Mouse (Mus musculus) kidney, embryonic 16.5 days (tissue): ENCODE measurements at regions not wholly inside any gene's neighbourhood (a gene's known extent, or its start where the extent isn't known, plus 50 kb on each side); places are given as distances from the start of the nearest gene placed in this dataset.

Experiments used
- ATAC-seq: fragments of 200-750 bp; cut with Nextera tagmentation; 2 replicates; pipeline ENCODE4 v1.8.0; 2017; ENCODE audit warnings: moderate TSS enrichment; ENCODE audit not compliant: low FRiP score, low TSS enrichment
- H3K27ac ChIP-seq: fragments of 300-500 bp; sonication (generic); 2 replicates; pipeline ENCODE4 v1.5.1; 2014; ENCODE audit warnings: low read length
- H3K27me3 ChIP-seq: fragments of 300-500 bp; sonication (generic); 2 replicates; pipeline ENCODE4 v1.6.1; 2014; ENCODE audit warnings: low read length, control low read depth, mixed read lengths; ENCODE audit not compliant: insufficient read depth
- H3K36me3 ChIP-seq: fragments of 300-500 bp; sonication (generic); 2 replicates; pipeline ENCODE4 v1.6.1; 2014; ENCODE audit warnings: low read length, control low read depth, mixed read lengths; ENCODE audit not compliant: insufficient read depth
- H3K4me1 ChIP-seq: fragments of 300-500 bp; sonication (generic); 2 replicates; pipeline ENCODE4 v1.6.1; 2014; ENCODE audit warnings: low read length, control low read depth, mixed read lengths; ENCODE audit not compliant: insufficient read depth
- H3K4me2 ChIP-seq: fragments of 300-500 bp; sonication (generic); replicated peaks from 2 replicates; pipeline ENCODE4 v1.6.1; 2014; ENCODE audit warnings: low read depth, low read length
- H3K4me3 ChIP-seq: fragments of 300-500 bp; sonication (generic); 2 replicates; pipeline ENCODE4 v1.5.1; 2014; ENCODE audit warnings: mild to moderate bottlenecking, low read length
- H3K9ac ChIP-seq: fragments of 300-500 bp; sonication (generic); replicated peaks from 2 replicates; pipeline ENCODE4 v1.6.1; 2014; ENCODE audit warnings: low read length
- H3K9me3 ChIP-seq: fragments of 300-500 bp; sonication (generic); 2 replicates; pipeline ENCODE4 v1.6.1; 2016; ENCODE audit warnings: low read length, control low read depth
- WGBS: fragments of 180-500 bp; shearing (Covaris S2); extraction: QIAGEN DNeasy Blood & Tissue Kit; methylation state at CpG from one replicate; pipeline ENCODE4 v1.1.7; 2014; 5-methylcytosine and 5-hydroxymethylcytosine counted together

DNA sequence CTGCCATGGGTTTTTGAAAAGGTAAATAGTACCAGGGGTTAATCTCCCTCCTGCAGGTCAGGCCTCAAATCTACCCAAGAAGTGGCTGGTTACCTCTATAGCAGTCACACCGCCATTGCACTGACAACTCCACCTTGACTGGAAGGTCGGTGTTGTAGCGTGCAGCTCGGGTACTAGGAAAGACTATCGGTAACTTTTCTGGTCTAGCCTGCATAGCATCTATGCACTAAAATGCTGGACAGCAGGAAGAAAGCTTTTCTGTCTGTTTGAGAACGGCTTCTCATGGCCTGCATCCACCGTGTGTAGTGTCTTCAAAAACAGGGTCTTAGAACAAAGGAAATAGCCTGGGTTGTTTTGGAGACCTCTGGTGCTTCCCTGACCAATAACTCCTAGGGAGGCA lies 88.8 kb downstream of the Bms1 start:
- no peaks in the 10 kb centered on the region for H3K27me3 ChIP-seq
- no peaks in the 10 kb centered on the region for H3K36me3 ChIP-seq
- no peak overlapping the region for H3K9ac ChIP-seq
- H3K27ac ChIP-seq: no peak overlapping the region
- 91% methylated on average over 7 of the region's 7 CpGs for WGBS
- H3K9me3 ChIP-seq: no peaks in the 10 kb centered on the region
- no peak overlapping the region for H3K4me3 ChIP-seq
- H3K4me1 ChIP-seq: no peaks in the 10 kb centered on the region
- ATAC-seq: no peak
- no peak overlapping the region for H3K4me2 ChIP-seq

DNA sequence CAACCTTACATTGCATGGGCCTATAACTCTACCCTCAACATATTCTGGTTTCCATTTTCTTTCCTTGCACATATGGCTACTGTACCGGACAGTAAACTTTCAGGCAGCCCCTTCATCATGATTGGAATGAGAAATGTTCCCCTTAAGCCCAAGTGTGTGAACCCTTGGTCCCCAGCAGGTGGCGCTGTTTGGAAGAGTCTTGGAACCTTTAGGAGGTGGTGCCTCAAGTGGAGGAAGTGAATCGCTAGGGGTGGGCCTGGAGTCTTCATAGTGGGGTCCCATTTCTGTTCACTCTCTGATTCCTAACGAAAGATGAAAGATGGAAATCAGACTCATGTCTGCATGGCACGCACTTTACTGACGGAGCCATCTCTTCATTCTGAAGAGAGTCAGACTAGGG lies 91.8 kb downstream of the Bms1 start:
- no peaks in the 10 kb centered on the region for H3K36me3 ChIP-seq
- no peak overlapping the region for H3K4me2 ChIP-seq
- 75% methylated on average over 6 of the region's 6 CpGs for WGBS
- no peak overlapping the region for H3K4me3 ChIP-seq
- H3K9me3 ChIP-seq: no peaks in the 10 kb centered on the region
- H3K27me3 ChIP-seq: no peaks in the 10 kb centered on the region
- H3K9ac ChIP-seq: no peak overlapping the region
- no peaks in the 10 kb centered on the region for H3K4me1 ChIP-seq
- no peak for ATAC-seq
- H3K27ac ChIP-seq: no peak overlapping the region

DNA sequence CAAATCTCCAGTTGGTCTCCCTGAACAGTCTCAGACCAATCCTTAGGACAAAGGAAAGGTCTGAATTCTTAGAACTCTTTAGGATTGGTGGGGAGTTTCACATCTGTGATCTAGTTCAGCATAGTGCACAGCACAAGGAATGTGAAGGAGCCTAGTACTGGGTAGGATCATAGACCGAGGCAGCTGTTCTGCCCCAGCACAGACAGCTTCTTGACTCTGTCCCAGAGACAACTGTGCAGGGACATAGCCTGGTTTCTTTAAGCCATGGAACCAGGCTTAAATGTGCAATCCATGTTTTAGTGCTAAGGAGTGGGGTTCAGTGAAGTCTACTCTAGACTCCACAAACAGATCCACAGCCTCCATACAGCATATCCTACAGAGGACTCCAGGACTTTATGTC lies 93.6 kb downstream of the Bms1 start:
- no peaks in the 10 kb centered on the region for H3K27me3 ChIP-seq
- no peaks in the 10 kb centered on the region for H3K4me1 ChIP-seq
- no peak overlapping the region for H3K4me3 ChIP-seq
- WGBS: 96% methylated on average over 1 of the region's 1 CpGs
- no peak overlapping the region for H3K4me2 ChIP-seq
- ATAC-seq: no peak
- no peak overlapping the region for H3K9ac ChIP-seq
- no peaks in the 10 kb centered on the region for H3K9me3 ChIP-seq
- H3K36me3 ChIP-seq: no peaks in the 10 kb centered on the region
- no peak overlapping the region for H3K27ac ChIP-seq

DNA sequence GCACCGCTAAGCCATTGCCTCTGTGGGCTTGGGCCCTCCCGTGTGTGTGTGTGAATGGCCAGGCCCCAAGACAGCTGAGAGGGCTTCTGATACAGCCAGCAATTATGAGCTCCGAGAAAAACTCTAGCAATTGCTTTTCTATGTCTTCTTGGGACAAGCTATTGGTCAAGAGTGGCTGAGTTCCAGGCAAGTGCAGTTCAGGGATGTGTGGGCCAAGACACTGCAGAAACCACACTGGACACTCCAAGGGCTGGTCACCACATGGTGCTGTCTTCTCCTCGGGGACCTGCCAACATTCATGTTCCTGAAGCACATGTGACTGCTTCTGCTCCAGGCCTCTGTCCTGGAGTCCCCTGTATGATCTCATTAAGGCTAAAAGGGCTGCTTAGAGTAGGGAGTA lies 94.7 kb downstream of the Bms1 start:
- Histone ChIP-seq H3K4me3 (no peak overlapping the region), H3K4me2 (no peak overlapping the region), H3K4me1 (no peaks in the 10 kb centered on the region), H3K27ac (no peak overlapping the region), H3K36me3 (no peaks in the 10 kb centered on the region), H3K9me3 (no peaks in the 10 kb centered on the region), H3K9ac (no peak overlapping the region), H3K27me3 (no peaks in the 10 kb centered on the region)
- 76% methylated on average over 4 of the region's 4 CpGs for WGBS
- no peak for ATAC-seq

DNA sequence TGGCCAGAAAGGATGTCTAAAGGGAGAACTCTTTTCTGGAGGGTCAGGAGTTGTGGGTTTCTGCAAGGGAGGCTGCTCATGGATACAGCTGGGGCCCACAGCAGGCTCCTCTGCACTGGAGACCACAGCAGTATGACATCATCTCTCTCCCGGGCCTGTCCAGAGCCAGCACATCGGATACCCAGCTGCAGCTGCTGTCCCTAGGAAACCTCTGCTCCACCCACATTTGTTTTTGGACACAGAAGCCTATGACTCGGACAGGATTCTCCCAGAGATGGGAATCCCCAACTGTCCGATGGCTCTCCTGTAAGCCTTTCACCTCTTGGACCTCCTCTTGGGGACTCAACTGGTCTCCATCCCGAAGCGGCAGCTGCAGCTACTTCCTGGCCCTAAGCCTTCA lies 96.2 kb downstream of the Bms1 start:
- H3K4me2 ChIP-seq: no peak overlapping the region
- no peaks in the 10 kb centered on the region for H3K27me3 ChIP-seq
- 71% methylated on average over 6 of the region's 6 CpGs for WGBS

DNA sequence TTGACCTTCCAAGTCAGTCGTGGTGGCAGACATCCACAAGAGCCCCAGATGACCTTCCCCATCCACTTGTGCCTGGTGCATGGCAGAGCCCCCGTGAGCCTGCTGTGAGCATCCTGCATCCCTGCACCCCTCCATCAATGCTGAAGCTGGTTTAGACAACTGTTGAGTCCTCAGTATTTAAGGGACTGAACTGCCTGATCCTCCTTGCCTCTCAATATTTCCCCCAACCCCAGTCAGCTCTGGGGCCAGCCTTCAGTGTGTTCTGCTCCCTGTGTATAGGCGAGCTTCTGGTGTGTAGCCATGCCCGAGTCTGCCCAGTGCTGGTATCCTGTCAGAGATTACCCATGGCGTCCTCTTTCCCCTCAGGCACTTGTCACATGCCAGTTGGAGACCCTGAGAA lies 96.6 kb downstream of the Bms1 start:
- no peak overlapping the region for H3K9ac ChIP-seq
- H3K4me1 ChIP-seq: no peaks in the 10 kb centered on the region
- no peaks in the 10 kb centered on the region for H3K27me3 ChIP-seq
- no peak overlapping the region for H3K4me3 ChIP-seq
- no peak overlapping the region for H3K27ac ChIP-seq
- H3K9me3 ChIP-seq: no peaks in the 10 kb centered on the region
- 72% methylated on average over 5 of the region's 5 CpGs for WGBS
- no peak overlapping the region for H3K4me2 ChIP-seq
- H3K36me3 ChIP-seq: no peaks in the 10 kb centered on the region
- ATAC-seq: no peak

More for the DNA sequence above, 96.2 kb downstream of the Bms1 start:
- no peak overlapping the region for H3K4me3 ChIP-seq
- H3K4me1 ChIP-seq: no peaks in the 10 kb centered on the region
- no peak overlapping the region for H3K9ac ChIP-seq
- H3K36me3 ChIP-seq: no peaks in the 10 kb centered on the region
- no peak for ATAC-seq
- no peaks in the 10 kb centered on the region for H3K9me3 ChIP-seq
- no peak overlapping the region for H3K27ac ChIP-seq

DNA sequence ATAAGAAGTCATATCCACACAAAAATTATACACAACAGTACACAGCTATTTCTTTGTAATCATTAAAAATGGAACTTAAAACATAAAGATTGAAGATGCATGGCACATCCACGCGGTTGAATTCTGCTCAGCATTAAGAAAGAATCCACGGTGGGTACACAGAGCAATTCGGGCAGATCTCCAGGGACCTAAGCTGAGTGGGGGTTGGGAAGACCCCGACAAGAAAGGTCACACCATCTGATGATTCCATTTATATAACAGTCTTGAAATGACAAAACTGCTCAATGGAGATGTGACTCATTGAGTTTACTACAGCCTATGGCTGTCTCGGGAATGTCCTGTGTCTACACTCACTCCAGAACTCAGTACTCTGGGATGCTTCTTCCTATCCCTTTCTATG lies 97.2 kb downstream of the Bms1 start:
- H3K4me2 ChIP-seq: no peak overlapping the region
- no peaks in the 10 kb centered on the region for H3K9me3 ChIP-seq
- H3K4me1 ChIP-seq: no peaks in the 10 kb centered on the region
- no peaks in the 10 kb centered on the region for H3K36me3 ChIP-seq
- no peak overlapping the region for H3K9ac ChIP-seq
- H3K27me3 ChIP-seq: no peaks in the 10 kb centered on the region
- no peak overlapping the region for H3K27ac ChIP-seq
- 89% methylated on average over 6 of the region's 6 CpGs for WGBS
- ATAC-seq: no peak
- H3K4me3 ChIP-seq: no peak overlapping the region

DNA sequence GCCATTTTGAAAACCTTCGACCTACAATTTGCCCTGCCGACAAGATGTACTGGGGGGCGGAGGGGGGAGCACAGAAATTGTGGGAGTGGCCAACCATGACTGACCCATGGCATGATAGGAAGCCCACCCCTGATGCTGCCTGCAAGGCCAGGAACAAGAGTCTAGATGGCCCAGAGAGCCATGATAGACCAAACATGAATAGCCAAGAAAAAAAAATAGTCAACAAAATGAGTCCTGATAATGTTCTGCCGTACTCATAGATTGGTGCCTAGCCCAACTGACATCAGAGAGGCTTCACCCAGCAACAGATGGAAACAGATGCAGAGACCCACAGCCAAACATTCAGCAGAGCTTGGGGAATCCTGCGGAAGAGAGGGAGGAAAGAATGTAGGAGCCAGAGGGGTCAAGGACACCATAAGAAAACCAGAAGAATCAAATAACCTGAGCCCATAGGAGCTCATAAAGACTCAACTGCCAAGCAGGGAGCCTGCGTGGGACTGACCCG lies 99.2 kb downstream of the Bms1 start:
- no peaks in the 10 kb centered on the region for H3K4me1 ChIP-seq
- 83% methylated on average over 7 of the region's 7 CpGs for WGBS
- no peak overlapping the region for H3K27ac ChIP-seq
- H3K4me2 ChIP-seq: no peak overlapping the region
- no peaks in the 10 kb centered on the region for H3K36me3 ChIP-seq
- H3K4me3 ChIP-seq: no peak overlapping the region
- H3K9ac ChIP-seq: no peak overlapping the region
- ATAC-seq: no peak
- no peaks in the 10 kb centered on the region for H3K9me3 ChIP-seq
- no peaks in the 10 kb centered on the region for H3K27me3 ChIP-seq

DNA sequence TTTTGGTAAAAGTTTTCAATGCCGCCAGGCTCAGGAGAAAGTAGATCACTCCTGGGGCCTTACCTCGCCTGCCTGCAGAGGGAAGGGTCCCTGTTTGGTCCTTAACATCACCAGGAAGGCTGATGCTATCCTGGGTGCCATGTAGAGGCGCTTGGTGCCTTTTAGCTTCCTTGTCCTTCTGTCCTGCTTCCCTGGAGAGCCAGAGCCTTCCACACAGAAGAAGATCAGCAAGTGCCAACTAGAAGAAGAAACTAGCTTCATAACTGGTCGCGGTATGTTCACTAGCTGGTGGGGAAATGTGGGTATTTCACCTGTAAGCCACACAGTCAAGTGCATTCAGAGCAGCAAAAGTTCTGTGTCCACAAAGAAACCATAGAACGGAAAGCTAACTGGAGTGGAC lies 103.4 kb downstream of the Bms1 start:
- Histone ChIP-seq H3K9ac (no peak overlapping the region), H3K27ac (no peak overlapping the region), H3K4me2 (no peak overlapping the region), H3K9me3 (no peaks in the 10 kb centered on the region), H3K4me1 (no peaks in the 10 kb centered on the region), H3K36me3 (no peaks in the 10 kb centered on the region), H3K27me3 (no peaks in the 10 kb centered on the region), H3K4me3 (no peak overlapping the region)
- no peak for ATAC-seq
- WGBS: 93% methylated on average over 6 of the region's 6 CpGs

DNA sequence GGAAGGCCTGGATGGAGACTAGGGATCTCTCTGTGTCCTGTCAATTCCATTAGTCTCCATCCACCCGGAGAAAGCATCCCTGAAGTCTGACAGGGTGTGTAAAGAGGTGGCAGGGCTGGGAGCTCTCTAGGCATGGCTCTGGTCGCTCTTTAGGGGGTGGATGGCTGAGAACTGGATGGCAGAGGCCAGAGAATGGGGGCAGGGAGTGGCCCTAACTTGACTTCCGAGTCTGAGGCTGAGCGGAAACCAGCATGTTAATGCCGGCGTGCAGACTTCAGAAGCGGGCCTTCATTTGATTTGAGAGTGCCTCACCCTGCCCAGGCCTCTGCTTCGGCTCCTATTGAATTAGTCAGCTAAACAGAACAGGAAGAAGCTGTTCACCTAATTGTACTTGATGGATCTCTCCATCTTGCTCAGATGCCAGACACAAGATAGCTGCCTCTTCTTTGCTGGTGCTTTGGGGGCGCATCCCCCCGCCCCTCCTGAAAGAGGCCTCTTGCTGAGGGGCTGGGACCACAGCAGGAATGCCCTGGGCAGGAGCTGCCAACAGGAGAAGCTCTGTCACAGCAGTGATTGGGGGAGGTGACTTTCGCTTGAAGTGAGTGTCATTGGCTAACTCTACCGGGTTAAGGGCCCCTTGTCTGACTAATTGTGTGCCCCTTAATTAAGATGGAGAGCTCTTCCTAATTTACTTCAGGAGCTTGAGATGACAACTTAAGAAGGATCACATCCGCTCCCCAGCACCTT lies 104.2 kb downstream of the Bms1 start:
- no peak for ATAC-seq
- no peaks in the 10 kb centered on the region for H3K9me3 ChIP-seq
- 30% methylated on average over 13 of the region's 13 CpGs for WGBS

More for the DNA sequence above, 104.2 kb downstream of the Bms1 start:
- no peak overlapping the region for H3K4me2 ChIP-seq
- H3K9ac ChIP-seq: no peak overlapping the region
- no peak overlapping the region for H3K4me3 ChIP-seq
- no peak overlapping the region for H3K27ac ChIP-seq
- H3K27me3 ChIP-seq: no peaks in the 10 kb centered on the region
- H3K4me1 ChIP-seq: no peaks in the 10 kb centered on the region
- H3K36me3 ChIP-seq: no peaks in the 10 kb centered on the region
